Mouse (Mus musculus): ENCODE measurements around the gene Acvr1b.

DNA sequence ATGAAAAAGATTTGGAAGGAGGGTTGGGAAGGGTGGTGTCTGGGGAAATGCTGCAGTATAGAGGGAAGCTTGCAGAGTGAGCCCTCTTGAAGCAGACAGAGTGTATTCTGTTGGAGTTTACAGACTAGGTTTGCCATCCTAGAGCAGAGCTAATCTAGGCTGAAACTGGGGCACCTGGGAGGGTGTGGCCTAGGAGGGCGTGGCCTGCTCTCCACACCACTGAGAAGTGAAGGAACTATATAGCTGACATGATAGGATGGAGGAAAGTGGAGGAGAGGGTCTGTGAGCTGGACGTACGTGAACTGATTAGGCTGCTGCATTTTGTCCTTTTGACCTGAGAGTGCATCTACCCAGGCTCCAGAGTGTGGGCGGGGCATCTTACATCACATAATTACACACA, 29.8 kb downstream of the Acvr1b start:
- no peak for TF ChIP-seq CTCF (IDR thresholded peaks at IDR 0.05; ENCODE audit: borderline replicate concordance, insufficient read depth, low read depth, low read length)
- no peak for TF ChIP-seq POLR2A (IDR thresholded peaks at IDR 0.05; ENCODE audit: borderline replicate concordance, insufficient read depth, low read length)
